Mouse (Mus musculus): Measurements from ENCODE around the gene Oit1.

GRCm38 (mm10) chr14:8325746-8326145 is 52.8 kb downstream of the Oit1 start:
- no peak for TF ChIP-seq POLR2A (IDR thresholded peaks at IDR 0.05; ENCODE audit: control insufficient read depth, extremely low read depth, insufficient read depth, low read length, poor library complexity)
- no peak for TF ChIP-seq CTCF (IDR thresholded peaks at IDR 0.05; ENCODE audit: borderline replicate concordance, control insufficient read depth, extremely low read depth, insufficient read depth, low read length, poor library complexity)
